Mouse (Mus musculus): Measurements from ENCODE around the gene Mpl.

Gene Mpl

DNA sequence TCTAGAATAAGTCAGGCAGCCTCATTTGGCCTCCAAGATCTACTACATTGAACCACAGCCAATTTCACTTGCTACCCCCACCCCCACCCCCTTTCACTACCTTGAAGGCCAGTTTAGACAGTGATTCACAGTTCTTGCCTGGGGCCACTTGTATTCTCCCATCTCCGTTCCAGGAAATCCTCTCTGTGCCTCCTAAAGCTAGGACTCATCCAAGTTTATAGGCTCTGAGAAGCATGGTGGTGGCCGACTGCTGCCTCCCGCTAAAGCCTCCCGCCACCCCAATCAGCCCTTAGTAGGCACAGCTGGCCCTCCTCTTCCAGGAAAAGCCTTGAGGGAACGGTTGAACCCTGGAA, 29.9 kb downstream of the Mpl start:
- no peak for DNase-seq

DNA sequence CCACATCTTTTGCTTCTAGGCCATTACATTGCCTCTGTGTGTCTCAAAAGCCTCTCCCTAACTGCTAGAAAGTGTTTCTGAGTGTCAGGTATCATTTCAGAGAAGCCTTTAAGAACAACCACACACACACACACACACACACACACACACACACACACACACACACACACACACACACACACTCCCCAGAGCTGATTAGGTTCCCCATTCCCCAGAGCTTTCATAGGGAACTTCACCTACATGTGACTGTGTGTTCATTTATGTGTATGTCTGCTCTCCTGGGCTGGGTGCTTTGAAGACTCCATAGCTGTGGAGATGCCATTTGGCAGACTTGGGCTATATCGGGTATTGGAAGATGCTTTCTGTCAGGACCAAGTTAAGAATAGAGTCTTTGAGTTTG, 31.9 kb downstream of the Mpl start:
- DNase-seq: no peak

DNA sequence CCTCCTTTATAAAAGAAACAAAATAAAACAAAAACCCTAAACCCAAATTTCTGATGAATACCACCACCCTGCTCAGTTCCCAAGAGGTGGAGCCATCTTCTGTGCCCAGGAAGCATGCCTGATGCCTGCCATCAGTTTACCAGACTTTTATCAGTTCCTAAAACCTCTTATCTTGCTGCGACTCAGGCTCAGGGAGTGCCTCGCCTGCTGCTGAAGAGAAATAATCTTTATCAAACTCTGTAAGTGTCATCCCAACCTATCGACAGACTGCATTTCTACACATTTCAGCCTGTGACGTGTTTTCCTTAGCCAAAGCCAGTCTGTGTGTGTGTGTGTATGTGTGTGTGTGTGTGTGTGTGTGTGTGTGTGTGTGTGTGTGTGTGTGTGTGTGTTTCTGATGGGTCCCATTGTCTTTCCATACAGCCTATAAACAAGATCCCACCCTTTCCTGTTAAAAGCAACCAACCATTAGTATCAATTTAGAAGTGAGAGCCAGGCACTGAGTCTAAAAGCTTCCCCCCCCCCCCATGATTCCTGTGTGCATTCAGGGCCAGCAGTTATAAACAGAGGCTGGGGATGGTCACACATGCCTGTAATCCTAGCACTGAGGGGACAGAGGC, 32.7 kb downstream of the Mpl start:
- peak; percentile 49 for DNase-seq

DNA sequence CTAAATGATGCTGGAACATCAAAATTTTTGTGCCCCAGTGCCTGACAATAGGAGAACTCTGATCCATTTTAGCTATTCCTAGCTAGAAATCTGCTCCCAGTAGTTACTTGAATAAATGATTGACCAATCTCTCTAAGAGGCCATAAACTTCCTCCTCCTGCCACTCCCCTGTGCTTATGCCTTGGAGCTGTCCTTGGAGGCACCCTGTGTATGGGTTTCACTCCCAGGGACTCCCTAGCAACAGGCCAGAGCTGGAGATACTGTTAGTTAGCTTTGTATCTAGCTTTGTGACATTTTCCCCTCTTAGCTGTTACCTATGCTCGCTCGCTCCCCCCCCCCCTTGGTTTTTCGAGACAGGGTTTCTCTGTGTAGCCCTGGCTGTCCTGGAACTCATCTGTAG, 35.9 kb downstream of the Mpl start:
- DNase-seq: no peak

DNA sequence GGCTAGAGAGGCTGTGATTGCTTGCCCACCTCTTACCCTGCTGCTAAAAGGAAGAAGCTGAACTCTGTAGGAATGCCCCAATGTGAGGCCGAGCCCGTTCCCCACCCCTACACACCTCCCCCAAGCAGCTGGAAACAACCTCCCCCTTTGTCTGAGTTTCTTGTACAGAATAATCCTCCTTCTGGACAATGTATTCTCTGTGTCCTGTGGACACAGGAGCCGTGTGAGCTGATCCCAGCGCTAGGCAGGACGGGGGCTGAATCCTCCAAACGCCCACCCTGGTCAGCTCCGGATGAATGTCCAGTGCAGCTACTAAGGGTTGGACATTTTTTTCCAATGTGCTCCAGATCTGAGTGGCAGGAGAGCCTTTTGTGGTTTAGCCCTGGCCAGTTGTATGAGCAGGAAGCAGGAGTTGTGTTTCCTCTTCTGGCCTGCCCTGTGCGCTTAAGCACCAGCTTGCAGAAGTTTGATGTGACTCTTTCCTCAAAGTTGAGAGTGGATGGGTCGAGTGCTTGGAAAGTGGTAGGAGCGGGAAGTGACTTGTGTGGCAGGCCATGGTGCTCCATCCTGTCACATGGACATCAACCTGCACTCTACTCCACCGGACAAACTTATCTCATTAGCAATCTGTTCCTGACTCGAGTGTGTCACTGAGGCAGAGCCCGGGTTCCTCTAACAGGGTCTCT, 40.1 kb downstream of the Mpl start:
- no peak for DNase-seq

DNA sequence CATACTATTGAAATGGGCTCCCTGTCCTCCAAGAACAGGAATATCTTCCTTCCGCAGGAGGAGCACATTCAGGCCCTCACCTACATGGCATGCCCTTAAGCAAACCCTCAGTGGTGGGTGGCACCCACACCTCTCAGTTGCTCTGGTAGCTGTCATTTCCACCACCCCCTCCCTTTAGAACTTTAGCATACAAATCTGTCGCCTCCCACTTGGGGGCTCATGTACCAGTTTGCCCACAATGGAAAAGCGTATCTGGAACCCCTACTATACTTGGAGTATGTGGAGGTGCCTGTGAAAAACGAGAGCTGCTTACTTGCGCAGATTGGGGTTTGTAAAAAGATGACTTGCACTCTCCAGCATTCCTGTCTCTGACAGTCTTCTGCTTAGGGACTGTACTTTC, 41.0 kb downstream of the Mpl start:
- no peak for DNase-seq

DNA sequence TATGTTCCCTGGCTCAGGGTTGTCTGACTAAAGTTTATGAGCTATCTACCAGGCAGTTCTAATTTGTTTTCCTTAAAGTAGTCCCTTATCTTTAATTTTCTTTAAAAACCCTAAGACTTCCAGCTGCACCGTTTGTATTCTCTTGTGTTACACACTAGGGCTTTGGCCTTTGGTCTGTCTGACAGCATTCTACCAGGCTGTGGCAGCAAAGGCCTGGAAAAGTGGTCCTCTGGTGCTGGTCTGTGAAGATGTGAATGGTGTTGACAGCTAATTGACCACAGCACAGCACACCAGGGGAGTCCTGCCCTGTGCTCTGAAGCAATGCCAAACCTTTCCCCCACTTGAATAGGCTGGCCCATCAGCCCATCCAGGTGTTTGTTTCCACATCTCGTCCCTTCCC, 41.5 kb downstream of the Mpl start:
- DNase-seq: no peak

DNA sequence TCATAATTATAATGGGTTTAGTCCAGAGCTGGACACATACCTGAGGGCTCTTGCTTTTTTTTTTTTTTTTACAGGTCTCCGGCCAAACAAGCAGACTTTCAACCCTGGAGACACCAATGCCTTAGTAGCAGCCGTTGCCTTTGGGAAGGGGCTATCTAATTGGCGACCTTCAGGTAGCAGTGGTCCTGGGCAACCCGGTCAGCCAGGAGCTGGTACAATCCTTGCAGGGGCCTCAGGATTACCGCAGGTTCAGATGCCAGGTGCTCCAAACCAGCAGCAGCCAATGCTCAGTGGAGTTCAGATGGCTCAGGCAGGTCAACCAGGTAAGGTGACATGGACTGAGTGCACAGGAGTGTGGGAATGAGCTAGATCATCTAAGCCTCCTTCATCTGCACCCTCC, 43.8 kb downstream of the Mpl start:
- DNase-seq: no peak

DNA sequence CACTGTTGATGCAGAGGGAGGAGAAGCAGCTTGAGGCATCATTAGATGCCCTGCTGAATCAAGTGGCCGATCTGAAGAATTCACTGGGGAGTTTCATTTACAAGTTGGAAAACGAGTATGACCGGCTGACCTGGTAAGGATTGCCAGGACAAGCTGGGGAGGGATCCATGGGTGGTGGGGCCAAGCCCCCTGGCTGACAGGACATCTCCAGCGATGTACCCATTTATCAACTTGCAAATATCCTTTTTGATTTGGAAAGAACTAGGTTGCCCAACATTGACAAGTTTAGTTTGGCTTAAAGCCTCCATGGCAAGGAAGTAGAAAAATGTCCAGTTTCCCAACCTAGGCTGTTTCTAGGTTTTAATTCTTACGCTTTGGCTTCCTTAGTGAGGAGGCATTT, 46.4 kb downstream of the Mpl start:
- DNase-seq: no peak

DNA sequence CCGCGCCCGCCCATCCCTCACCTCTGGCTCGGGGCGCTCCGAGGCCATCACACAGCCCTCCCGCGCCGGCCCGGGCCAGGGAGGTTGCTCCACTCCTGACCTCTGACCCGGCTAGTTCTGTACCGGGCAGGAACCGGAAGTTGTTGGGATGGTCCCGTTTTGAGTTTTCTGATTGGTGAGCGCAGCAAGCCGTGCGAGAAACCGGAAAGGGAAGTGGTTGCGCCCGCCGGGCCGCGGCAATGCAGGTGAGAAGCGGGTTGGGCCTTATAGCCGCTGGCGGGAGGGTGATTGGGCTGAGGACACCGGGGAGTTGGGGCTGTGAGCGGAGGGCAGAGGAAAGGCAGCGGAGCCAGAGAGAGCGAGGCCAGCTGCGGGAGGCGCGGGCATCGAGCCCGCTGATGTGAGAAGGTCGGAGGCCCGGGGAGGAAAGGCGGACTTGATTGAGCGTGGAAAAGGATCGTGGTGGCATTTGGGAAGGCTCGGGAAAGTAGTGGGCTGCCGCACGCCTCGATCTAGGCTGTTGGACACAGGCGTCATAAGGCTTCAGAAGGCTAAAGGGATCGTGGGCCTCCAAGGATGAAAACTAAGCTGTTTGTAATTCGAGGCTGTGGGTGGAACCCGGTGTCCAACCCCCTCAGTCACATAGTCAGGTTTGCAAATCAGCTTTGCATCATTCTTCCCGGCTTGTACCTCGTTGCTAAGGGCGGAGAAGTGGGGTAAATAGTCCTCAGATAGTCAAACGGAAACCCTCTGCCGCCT, 48.0 kb downstream of the Mpl start, which contains the start of the genes Szt2 and Med8:
TSS of gene Szt2 (minus strand) at position 132 of the 759 bp plus-strand sequence.
TSS of gene Med8 (plus strand) at position 196 of the 759 bp plus-strand sequence.
- DNase-seq: peak; percentile 95

DNA sequence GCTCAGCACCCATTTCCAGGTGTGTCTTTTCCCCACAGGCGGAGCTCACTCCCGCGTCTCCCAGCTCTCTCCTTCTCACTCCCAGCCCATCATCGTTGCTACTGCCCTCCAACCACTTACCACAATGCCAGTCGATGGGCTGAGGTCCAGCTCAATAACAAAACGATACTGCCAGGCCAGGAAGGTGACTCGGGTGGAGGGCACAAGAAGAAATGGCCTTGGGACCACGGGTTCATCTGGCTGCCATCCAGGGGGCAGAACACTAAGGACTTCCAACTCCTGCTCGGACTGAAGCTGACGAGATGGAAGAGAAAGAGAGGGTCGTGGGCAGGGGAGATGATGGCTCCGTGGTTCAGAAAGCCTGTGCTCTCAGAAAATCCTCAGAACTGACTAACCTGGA, 54.6 kb downstream of the Mpl start:
- DNase-seq: no peak

DNA sequence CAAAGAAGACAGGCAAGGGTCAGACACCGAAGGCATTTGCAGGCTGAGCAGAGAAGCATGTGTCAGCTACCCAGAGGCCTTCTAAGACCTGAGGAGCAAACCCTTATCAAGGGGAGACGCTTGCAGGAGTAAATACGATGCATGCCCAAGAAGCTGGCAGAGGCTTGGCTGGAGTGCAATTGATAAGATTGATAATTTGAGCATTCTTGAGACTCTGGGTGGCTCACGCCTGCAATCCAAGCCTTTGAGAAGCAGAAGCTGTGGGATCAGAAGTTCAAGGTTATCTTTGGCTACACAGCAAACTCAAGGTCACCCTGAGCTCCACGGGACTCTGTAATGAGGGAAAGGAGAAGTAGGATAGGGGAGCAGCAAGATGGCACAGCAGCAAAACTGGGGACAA, 55.4 kb downstream of the Mpl start:
- no peak for DNase-seq

DNA sequence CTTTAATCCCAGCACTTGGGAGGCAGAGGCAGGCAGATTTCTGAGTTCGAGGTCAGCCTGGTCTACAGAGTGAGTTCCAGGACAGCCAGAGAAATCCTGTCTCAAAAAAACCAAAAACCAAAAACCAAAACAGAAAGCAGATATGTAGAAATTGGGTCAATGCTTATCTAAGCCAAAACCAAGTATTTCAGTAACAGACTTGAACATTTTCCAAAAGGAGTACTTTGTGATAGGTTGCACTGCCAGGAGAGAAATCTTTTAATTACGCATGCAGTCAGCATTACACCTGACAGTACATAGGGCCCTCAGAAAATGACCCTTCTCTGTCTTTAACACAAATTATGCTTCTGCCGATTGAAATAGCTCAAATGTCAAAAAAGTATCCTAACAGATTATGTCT, 55.9 kb downstream of the Mpl start:
- no peak for DNase-seq

DNA sequence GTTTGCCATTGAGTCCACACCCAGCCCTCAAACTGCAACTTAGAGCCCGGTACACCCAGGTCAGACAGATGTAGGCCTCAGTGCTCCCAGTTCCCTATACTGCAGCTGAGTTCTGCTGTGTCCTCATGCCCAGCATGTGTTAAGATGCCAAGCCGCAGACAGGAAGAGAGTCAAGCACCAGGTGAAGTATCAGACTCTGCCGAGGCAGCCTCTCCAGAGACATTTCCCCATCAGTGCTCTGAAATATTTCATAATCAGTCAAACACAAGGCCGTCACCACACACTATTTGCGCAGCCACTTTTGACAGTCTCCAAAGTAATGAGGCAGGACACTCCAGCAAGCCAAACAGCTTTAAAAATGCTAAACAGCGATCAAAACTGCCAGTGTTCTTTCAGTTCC, 58.9 kb downstream of the Mpl start:
- peak; percentile 48 for DNase-seq

DNA sequence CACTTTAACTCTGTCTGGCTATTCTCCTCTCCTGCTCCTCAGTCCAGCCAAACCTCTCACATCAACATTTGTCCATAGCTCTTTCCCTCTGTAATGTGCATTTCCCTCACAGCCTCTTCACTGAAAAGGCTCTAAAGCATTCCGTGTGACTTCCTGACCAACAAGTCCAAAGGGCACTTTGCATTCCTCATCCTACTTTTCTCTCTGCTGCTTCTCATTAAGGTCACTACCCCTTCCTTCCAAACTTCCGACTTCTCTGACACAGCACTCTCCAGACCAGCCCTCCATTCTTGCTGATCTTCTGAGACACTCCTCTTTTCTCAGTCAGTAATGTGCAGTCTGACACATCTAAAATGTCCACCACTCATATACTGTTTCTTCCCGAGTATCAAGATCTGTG, 60.9 kb downstream of the Mpl start:
- DNase-seq: peak; percentile 31

DNA sequence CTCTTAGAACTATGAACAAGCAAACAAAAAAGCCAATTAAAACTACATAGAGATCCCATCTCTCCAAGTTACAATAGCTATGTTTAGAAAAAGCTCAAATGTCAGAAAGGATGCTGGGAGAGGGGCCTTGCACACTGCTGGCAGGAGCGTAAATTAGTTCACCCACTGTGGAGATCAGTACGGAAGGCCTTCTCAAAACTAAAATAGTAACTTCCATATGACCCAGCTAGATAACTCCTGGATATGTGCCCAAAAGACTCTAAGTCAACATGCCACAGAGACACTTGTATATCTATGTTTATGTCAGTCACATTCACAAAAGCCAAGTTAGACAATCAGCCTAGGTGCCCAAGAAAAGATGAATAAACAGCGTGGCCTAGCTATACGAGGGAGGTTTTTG, 62.0 kb downstream of the Mpl start:
- no peak for DNase-seq

DNA sequence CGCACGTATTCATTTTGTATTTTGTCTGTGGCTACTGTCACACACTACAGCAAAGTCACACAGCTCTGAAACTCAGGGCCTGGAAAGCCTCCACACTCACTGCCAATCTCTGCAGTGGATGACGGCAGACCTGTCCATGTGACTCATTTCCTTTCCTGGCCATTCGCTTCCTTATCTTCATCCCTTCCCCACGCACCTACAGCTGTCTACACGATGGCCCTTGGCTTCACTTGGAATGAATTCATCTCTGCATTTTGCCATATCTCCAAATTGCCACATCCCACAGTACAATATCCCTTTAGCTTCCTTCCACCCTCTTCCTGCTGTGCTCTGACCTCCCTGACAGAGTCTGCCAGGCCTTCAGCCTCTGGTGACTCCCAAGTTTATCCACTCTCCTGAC, 62.8 kb downstream of the Mpl start:
- DNase-seq: no peak
